Mouse (Mus musculus) spleen, postnatal 10 days (tissue): ENCODE data around the gene Vmn1r197.
"Not testable (repeated sequence)": the region's sequence is repeated elsewhere in the genome, so short reads cannot be mapped to it uniquely, and the experiment has no call there.

Experiments used
- DNase-seq, 2 experiments: peaks; one replicate each; pipeline ENCODE4 v3.0.0; 2021 to 2022; ENCODE audit warnings: low spot score in 2 of 2

Vmn1r197 gene

GRCm38 (mm10) chr13:22324289-22324688 is at the start of gene Vmn1r197:
TSS of gene Vmn1r197 (plus strand) at chr13:22324589.
- no peak for DNase-seq

GRCm38 (mm10) chr13:22284578-22284977 is 39.8 kb upstream of the Vmn1r197 start:
- DNase-seq: no peak

GRCm38 (mm10) chr13:22289620-22290019 is 34.8 kb upstream of the Vmn1r197 start, which contains the start of gene Vmn1r196:
TSS of gene Vmn1r196 (plus strand) at chr13:22289920.
- no peak for DNase-seq

- not testable (repeated sequence) for DNase-seq
These were observed 16.3 kb upstream of the Vmn1r197 start for GRCm38 (mm10) chr13:22308075-22308474.

GRCm38 (mm10) chr13:22315361-22315760 is 9.0 kb upstream of the Vmn1r197 start:
- DNase-seq: no peak

GRCm38 (mm10) chr13:22317366-22317765 is 7.0 kb upstream of the Vmn1r197 start:
- DNase-seq: no peak

GRCm38 (mm10) chr13:22320091-22320490 is 4.3 kb upstream of the Vmn1r197 start:
- no peak for DNase-seq

- no peak for DNase-seq
These were observed 8.9 kb downstream of the Vmn1r197 start for GRCm38 (mm10) chr13:22333269-22333668.

GRCm38 (mm10) chr13:22335565-22335964 is 11.2 kb downstream of the Vmn1r197 start:
- no peak for DNase-seq

- DNase-seq: no peak
These were observed 25.7 kb downstream of the Vmn1r197 start, which contains the start of gene Vmn1r198 for GRCm38 (mm10) chr13:22350064-22350463. TSS of gene Vmn1r198 (plus strand) at chr13:22350364.

GRCm38 (mm10) chr13:22350813-22351212 is 26.4 kb downstream of the Vmn1r197 start:
- no peak for DNase-seq

- no peak for DNase-seq
These were observed 55.1 kb downstream of the Vmn1r197 start, which contains the start of gene Vmn1r199 for GRCm38 (mm10) chr13:22379518-22379917. TSS of gene Vmn1r199 (plus strand) at chr13:22379818.

GRCm38 (mm10) chr13:22381128-22381527 is 56.7 kb downstream of the Vmn1r197 start:
- DNase-seq: not testable (repeated sequence)
